In genomic region chr3:84852877-84853276, GRCm38 (mm10) we compare ENCODE assay signal across 10 mouse cellular contexts. TPM values are rescaled to one million over a fixed set of nuclear protein-coding genes. Genes with fewer than 3 reads are reported as not detected.
DNase-seq lines count a peak whose midpoint lies in the region; ATAC-seq lines count a peak whose summit lies in the region.
"Had no signal": no experiment of that assay in that cellular context is flagged by ENCODE, and none has a peak within 500 bp of the region (broad histone marks: within the 10 kb centered on the region; RNA-seq: fewer than 3 reads in every experiment).

No protein-coding gene starts in this region.

- no peak overlapping the region for H3K4me3 ChIP-seq in intestine, embryonic 16.5 days (ENCODE audit: low read length)
- H3K4me3 ChIP-seq: midbrain, embryonic 10.5 days had no signal

- intact Hi-C loops in gastrocnemius, postnatal 14 days (cut with DNase I; ENCODE audit: low total_unique reads): no loop called here
- intact Hi-C loops in left cerebral cortex, postnatal 4 days (cut with DNase I): no loop called here

- peak; percentile 28 to 59 for DNase-seq in adrenal gland, adult (ENCODE audit: inconsistent age in 2 of 2, low spot score in 1 of 2)
- no peak for DNase-seq in adrenal gland, postnatal 4 days (ENCODE audit: low spot score in 2 of 2)
- DNase-seq in gastrocnemius, postnatal 14 days: peak; percentile 22
- DNase-seq in lung, postnatal 14 days: peak; percentile 38
- no peak for DNase-seq in left cerebral cortex, postnatal 4 days
- no peak for DNase-seq in spleen, postnatal 4 days (ENCODE audit: low spot score in 2 of 2)
- DNase-seq: right cerebral cortex, postnatal 14 days had no signal

- no peak overlapping the region for H3K9ac ChIP-seq in intestine, embryonic 16.5 days (ENCODE audit: low read depth, low read length)

- H3K36me3 ChIP-seq in intestine, embryonic 16.5 days (ENCODE audit: control insufficient read depth, insufficient read depth, low read length): no peaks in the 10 kb centered on the region
- H3K36me3 ChIP-seq: midbrain, embryonic 10.5 days had no signal

- no peak overlapping the region for H3K4me2 ChIP-seq in intestine, embryonic 16.5 days (ENCODE audit: low read depth, low read length)

- no peaks in the 10 kb centered on the region for H3K27me3 ChIP-seq in intestine, embryonic 16.5 days (replicated peaks; ENCODE audit: control insufficient read depth, insufficient read depth, low read length)

- ATAC-seq in intestine, embryonic 16.5 days: peak; percentile 86
- no peak for ATAC-seq in erythroid progenitor cell, adult 5-6 weeks (replicated peaks; ENCODE audit: low FRiP score, poor library complexity, severe bottlenecking)

- 0 out of 2 replicates have a peak overlapping the region, but pooled peaks have one; percentile 28 for H3K27ac ChIP-seq in intestine, embryonic 16.5 days (ENCODE audit: low read length)
- H3K27ac ChIP-seq: midbrain, embryonic 10.5 days had no signal

- peaks cover 5% of the 10 kb centered on the region; the same call in 1 of the 2 replicates for H3K4me1 ChIP-seq in intestine, embryonic 16.5 days (ENCODE audit: control insufficient read depth, insufficient read depth, low read length)
- H3K4me1 ChIP-seq: midbrain, embryonic 10.5 days had no signal

- no peaks in the 10 kb centered on the region for H3K9me3 ChIP-seq in intestine, embryonic 16.5 days (ENCODE audit: control insufficient read depth, low read length)
- H3K9me3 ChIP-seq: midbrain, embryonic 10.5 days had no signal

- WGBS in intestine, embryonic 16.5 days: 71% methylated on average over 7 of the region's 7 CpGs

RNA-seq across cellular contexts. Expression of gene Fbxw7, which starts 37.8 kb away (rescaled TPM):
- 10 to 100 TPM; 24.4 to 24.7 TPM for total RNA-seq in adrenal gland, postnatal 4 days (2021)
- 10 to 100 TPM; 20.2 to 35.4 TPM for total RNA-seq in gastrocnemius, postnatal 14 days (2021)
- polyA plus RNA-seq in intestine, embryonic 16.5 days (2015; fragmentation: Nextera tagmentation; extraction: Ambion mirVana): 7.0 and 7.8 TPM in 2 replicates
- 9.6 and 14.1 TPM in 2 replicates for total RNA-seq in erythroid progenitor cell, adult 5-6 weeks (2015; ENCODE audit: low replicate concordance)
- total RNA-seq in erythroid progenitor cell, adult 5-6 weeks (2017; ENCODE audit: low replicate concordance): 18.0 and 22.5 TPM in 2 replicates
- total RNA-seq in left cerebral cortex, postnatal 4 days (2021): 100 to 1,000 TPM; 124 to 133 TPM

Comparison
In these comparisons a context has a peak if more than half of its experiments do, and no peak if none do; other contexts are left out.
1. DNase-seq: peak in adrenal gland, adult (2 of 2), gastrocnemius, postnatal 14 days (single experiment) and lung, postnatal 14 days (single experiment); none in adrenal gland, postnatal 4 days (0 of 2), left cerebral cortex, postnatal 4 days (single experiment) and spleen, postnatal 4 days (0 of 2).